ENCODE assay signal across 23 mouse cellular contexts in the genomic region with DNA sequence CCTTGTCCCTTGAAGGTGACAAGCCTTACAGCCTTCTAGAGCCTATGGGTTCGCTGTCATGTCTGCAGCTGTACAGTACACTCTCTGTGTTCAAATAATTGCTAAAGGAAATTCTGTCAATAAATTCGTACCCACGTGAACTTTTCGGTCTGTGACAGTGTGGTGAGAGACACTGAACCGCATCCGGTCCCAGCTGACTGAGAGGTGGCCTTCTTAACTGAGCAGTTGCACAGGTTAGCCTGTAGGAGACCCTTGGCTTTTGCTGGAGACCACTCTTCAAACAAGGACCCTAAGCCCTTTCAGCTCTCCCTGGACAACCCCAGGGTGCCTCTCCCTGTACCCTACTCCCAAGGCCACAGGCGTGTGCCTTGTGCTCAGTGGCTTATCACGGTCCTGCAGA. TPM values are rescaled to one million over a fixed set of nuclear protein-coding genes. Genes with fewer than 3 reads are reported as not detected.
DNase-seq lines count a peak whose midpoint lies in the region; ATAC-seq and TF ChIP-seq lines count a peak whose summit lies in the region.
"Had no signal": no experiment of that assay in that cellular context is flagged by ENCODE, and none has a peak within 500 bp of the region (broad histone marks: within the 10 kb centered on the region; RNA-seq: fewer than 3 reads in every experiment).

No protein-coding gene starts in this region.

- H3K4me1 ChIP-seq in forebrain, embryonic 15.5 days = no peaks in the 10 kb centered on the region
- no peaks in the 10 kb centered on the region for H3K4me1 ChIP-seq in forebrain, postnatal 0 days (ENCODE audit: insufficient read depth)
- H3K4me1 ChIP-seq in liver, embryonic 16.5 days (ENCODE audit: control insufficient read depth, low read depth, low read length) = no peaks in the 10 kb centered on the region
- H3K4me1 ChIP-seq in liver, embryonic 12.5 days = no peaks in the 10 kb centered on the region
- H3K4me1 ChIP-seq: forebrain, embryonic 10.5 days; forebrain, embryonic 13.5 days; heart, embryonic 12.5 days; heart, embryonic 15.5 days; hindbrain, embryonic 12.5 days; hindbrain, embryonic 15.5 days had no signal

- peaks cover 54% of the 10 kb centered on the region for H3K36me3 ChIP-seq in forebrain, embryonic 15.5 days
- H3K36me3 ChIP-seq in forebrain, postnatal 0 days (ENCODE audit: insufficient read depth) = peaks cover 62% of the 10 kb centered on the region
- H3K36me3 ChIP-seq in liver, embryonic 16.5 days (ENCODE audit: control insufficient read depth, insufficient read depth) = peaks cover 16% of the 10 kb centered on the region
- peaks cover 58% of the 10 kb centered on the region for H3K36me3 ChIP-seq in liver, embryonic 12.5 days

- no peak overlapping the region for H3K9ac ChIP-seq in forebrain, embryonic 15.5 days (replicated peaks)
- no peak overlapping the region for H3K9ac ChIP-seq in forebrain, postnatal 0 days
- no peak overlapping the region for H3K9ac ChIP-seq in liver, embryonic 16.5 days (ENCODE audit: low read depth, low read length)
- no peak overlapping the region for H3K9ac ChIP-seq in liver, embryonic 12.5 days
- H3K9ac ChIP-seq: forebrain, embryonic 13.5 days; heart, embryonic 12.5 days; heart, embryonic 15.5 days; hindbrain, embryonic 12.5 days; hindbrain, embryonic 15.5 days had no signal

- no peak overlapping the region for H3K27ac ChIP-seq in forebrain, embryonic 15.5 days (replicated peaks)
- no peak overlapping the region for H3K27ac ChIP-seq in forebrain, postnatal 0 days (ENCODE audit: low read depth, low read length)
- H3K27ac ChIP-seq in liver, embryonic 16.5 days (ENCODE audit: low read length) = no peak overlapping the region
- no peak overlapping the region for H3K27ac ChIP-seq in liver, embryonic 12.5 days
- H3K27ac ChIP-seq: forebrain, embryonic 10.5 days; forebrain, embryonic 13.5 days; heart, embryonic 15.5 days; hindbrain, embryonic 12.5 days; hindbrain, embryonic 15.5 days had no signal

- DNase-seq in forebrain, postnatal 0 days = no peak
- no peak for DNase-seq in ovary, adult 18-20 months (ENCODE audit: low spot score)
- no peak for DNase-seq in adrenal gland, postnatal 36 days
- DNase-seq in thymus, postnatal 10 days (ENCODE audit: low spot score in 2 of 2) = no peak
- DNase-seq: adrenal gland, adult 8-10 months; adrenal gland, postnatal 25 days; cerebellum, adult 18-20 months; cerebellum, adult 9-10 months; cerebellum, postnatal 14 days; gastrocnemius, postnatal 25 days; heart, adult 18-20 months; heart, postnatal 10 days; heart, postnatal 4 days had no signal

- H3K4me2 ChIP-seq in forebrain, embryonic 15.5 days (replicated peaks) = no peak overlapping the region
- no peak overlapping the region for H3K4me2 ChIP-seq in forebrain, postnatal 0 days (ENCODE audit: low read depth)
- H3K4me2 ChIP-seq in liver, embryonic 16.5 days (ENCODE audit: low read depth, low read length) = no peak overlapping the region
- no peak overlapping the region for H3K4me2 ChIP-seq in liver, embryonic 12.5 days
- H3K4me2 ChIP-seq: forebrain, embryonic 13.5 days; heart, embryonic 12.5 days; heart, embryonic 15.5 days; hindbrain, embryonic 12.5 days; hindbrain, embryonic 15.5 days had no signal

- 0 out of 2 replicates have a peak, but pooled peaks have one; percentile 41 for ATAC-seq in forebrain, embryonic 15.5 days (replicated peaks)
- ATAC-seq in forebrain, postnatal 0 days = no peak
- 0 out of 2 replicates have a peak, but pooled peaks have one; percentile 21 for ATAC-seq in liver, embryonic 16.5 days (ENCODE audit: low read depth)
- no peak for ATAC-seq in liver, embryonic 12.5 days
- peak; percentile 71 for ATAC-seq in inflammation-experienced regulatory T-cells, adult 6 months
- ATAC-seq: forebrain, embryonic 13.5 days had no signal

- no peak for TF ChIP-seq CTCF in forebrain, postnatal 0 days (IDR thresholded peaks at IDR 0.05; ENCODE audit: low read depth)

- 97% methylated on average over 8 of the region's 8 CpGs for WGBS in forebrain, embryonic 15.5 days
- 95% methylated on average over 8 of the region's 8 CpGs for WGBS in forebrain, postnatal 0 days
- 76% methylated on average over 8 of the region's 8 CpGs for WGBS in liver, embryonic 16.5 days (ENCODE audit: insufficient replicate concordance)
- 84% methylated on average over 8 of the region's 8 CpGs for WGBS in liver, embryonic 12.5 days (ENCODE audit: insufficient replicate concordance)

- no peaks in the 10 kb centered on the region for H3K9me3 ChIP-seq in forebrain, embryonic 15.5 days
- no peaks in the 10 kb centered on the region for H3K9me3 ChIP-seq in forebrain, postnatal 0 days (ENCODE audit: low read length)
- no peaks in the 10 kb centered on the region for H3K9me3 ChIP-seq in liver, embryonic 16.5 days (replicated peaks; ENCODE audit: control insufficient read depth, low read length)
- H3K9me3 ChIP-seq in liver, embryonic 12.5 days (replicated peaks) = no peaks in the 10 kb centered on the region
- H3K9me3 ChIP-seq: forebrain, embryonic 10.5 days; forebrain, embryonic 13.5 days; heart, embryonic 12.5 days; heart, embryonic 15.5 days; hindbrain, embryonic 12.5 days; hindbrain, embryonic 15.5 days had no signal

- no peak overlapping the region for H3K4me3 ChIP-seq in forebrain, embryonic 15.5 days
- H3K4me3 ChIP-seq in forebrain, postnatal 0 days (ENCODE audit: low read depth, low read length) = no peak overlapping the region
- no peak overlapping the region for H3K4me3 ChIP-seq in liver, embryonic 16.5 days (ENCODE audit: low read depth, low read length)
- no peak overlapping the region for H3K4me3 ChIP-seq in liver, embryonic 12.5 days
- H3K4me3 ChIP-seq: forebrain, embryonic 10.5 days; forebrain, embryonic 13.5 days; heart, embryonic 12.5 days; heart, embryonic 15.5 days; hindbrain, embryonic 12.5 days; hindbrain, embryonic 15.5 days had no signal

- no peaks in the 10 kb centered on the region for H3K27me3 ChIP-seq in forebrain, embryonic 15.5 days
- H3K27me3 ChIP-seq in forebrain, postnatal 0 days (ENCODE audit: insufficient read depth, low read length) = no peaks in the 10 kb centered on the region
- no peaks in the 10 kb centered on the region for H3K27me3 ChIP-seq in liver, embryonic 16.5 days (ENCODE audit: control insufficient read depth, insufficient read depth, low read depth, low read length)
- no peaks in the 10 kb centered on the region for H3K27me3 ChIP-seq in liver, embryonic 12.5 days (replicated peaks)
- H3K27me3 ChIP-seq: forebrain, embryonic 13.5 days; heart, embryonic 12.5 days; heart, embryonic 15.5 days; hindbrain, embryonic 12.5 days; hindbrain, embryonic 15.5 days had no signal

RNA-seq across cellular contexts. Expression of a gene that starts 9.3 kb away (rescaled TPM):
- polyA plus RNA-seq in forebrain, embryonic 15.5 days (2015; fragmentation: Nextera tagmentation; extraction: Ambion mirVana) = 1.9 and 2.5 TPM in 2 replicates
- 1.4 and 2.2 TPM in 2 replicates for total RNA-seq in forebrain, postnatal 0 days (2014; rRNA removed)
- 0.52 and 1.5 TPM in 2 replicates for polyA plus RNA-seq in forebrain, postnatal 0 days (2015; fragmentation: Nextera tagmentation; extraction: Ambion mirVana)
- 0.91 and 0.96 TPM in 2 replicates for polyA plus RNA-seq in liver, embryonic 16.5 days (2015; fragmentation: Nextera tagmentation; extraction: Ambion mirVana)
- 1.4 TPM in 2 replicates for polyA plus RNA-seq in liver, embryonic 12.5 days (2016; fragmentation: Nextera tagmentation; extraction: Ambion mirVana)
- polyA plus RNA-seq in inflammation-experienced regulatory T-cells, adult 6 months (2017; shearing (Covaris generic)) = 1 to 10 TPM; 1.1 to 2.5 (median 2.1) TPM
- total RNA-seq in adrenal gland, postnatal 36 days (2021) = 10 to 100 TPM; 28.7 to 41.5 TPM

RNA-seq across cellular contexts. Expression of a gene that starts 58.3 kb away (rescaled TPM):
- polyA plus RNA-seq in forebrain, embryonic 15.5 days (2015; fragmentation: Nextera tagmentation; extraction: Ambion mirVana) = 25.5 and 25.6 TPM in 2 replicates
- total RNA-seq in forebrain, postnatal 0 days (2014; rRNA removed) = 49.9 and 63.4 TPM in 2 replicates
- polyA plus RNA-seq in forebrain, postnatal 0 days (2015; fragmentation: Nextera tagmentation; extraction: Ambion mirVana) = 24.5 and 25.7 TPM in 2 replicates
- polyA plus RNA-seq in liver, embryonic 16.5 days (2015; fragmentation: Nextera tagmentation; extraction: Ambion mirVana) = 9.6 and 10.6 TPM in 2 replicates
- polyA plus RNA-seq in liver, embryonic 12.5 days (2016; fragmentation: Nextera tagmentation; extraction: Ambion mirVana) = 8.8 and 11.2 TPM in 2 replicates
- polyA plus RNA-seq in inflammation-experienced regulatory T-cells, adult 6 months (2017; shearing (Covaris generic)) = 10 to 100 TPM; 16.8 to 31.9 (median 28.2) TPM
- 10 to 100 TPM; 39.7 to 64.5 TPM for total RNA-seq in adrenal gland, postnatal 36 days (2021)

Comparison
In these comparisons a context has a peak if more than half of its experiments do, and no peak if none do; other contexts are left out.
1. ATAC-seq: peak in forebrain, embryonic 15.5 days (single experiment), liver, embryonic 16.5 days (single experiment) and inflammation-experienced regulatory T-cells, adult 6 months (single experiment); none in forebrain, postnatal 0 days (single experiment) and liver, embryonic 12.5 days (single experiment).